Mouse (Mus musculus) stomach, postnatal 0 days (tissue): ENCODE data around the gene Trpm4.

Experiments
- CTCF ChIP-seq: IDR thresholded peaks from 2 replicates; pipeline ENCODE4 v1.5.1; 2016; ENCODE audit warnings: antibody characterized with exemption, low read depth, mild to moderate bottlenecking, moderate library complexity
- EP300 ChIP-seq: optimal IDR thresholded peaks from 2 replicates; pipeline ENCODE3; 2016; ENCODE audit warnings: antibody characterized with exemption

DNA sequence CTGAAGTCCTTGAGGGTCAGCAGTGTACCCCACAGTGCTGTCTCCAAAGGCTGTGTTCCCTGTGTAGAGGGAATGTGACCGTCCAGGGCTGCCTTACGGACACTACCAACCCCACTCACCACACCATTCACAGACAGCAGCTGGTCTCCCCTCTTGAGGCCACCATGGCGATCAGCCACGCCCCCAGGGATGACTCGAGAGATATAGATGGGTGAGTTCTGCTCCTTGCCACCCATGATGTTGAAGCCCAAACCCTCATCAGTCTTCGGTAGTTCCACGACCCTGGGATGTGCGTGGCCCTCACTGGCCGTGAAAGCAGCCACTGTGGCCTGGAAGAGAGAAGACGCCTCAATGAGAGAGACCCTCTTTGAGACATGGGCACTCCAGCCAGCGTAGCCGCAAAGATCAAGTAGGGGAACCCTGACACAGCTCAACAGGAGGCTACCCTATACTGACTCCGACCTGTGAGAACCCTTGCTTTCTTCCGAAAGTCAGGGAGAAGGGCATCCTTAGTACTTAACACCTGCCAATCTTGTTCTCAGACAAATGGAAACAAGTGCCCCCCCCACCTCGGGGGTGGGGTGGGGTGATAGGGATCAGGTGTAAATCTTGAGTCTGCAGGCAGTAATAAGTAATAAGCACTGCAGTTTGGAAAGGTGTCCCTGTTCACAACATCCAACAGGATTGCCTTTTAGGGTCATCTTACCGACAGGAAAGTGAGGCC is 35.6 kb upstream of the Trpm4 start:
- no peak for TF ChIP-seq CTCF
- TF ChIP-seq EP300: no peak
